Mouse (Mus musculus) Muller cell, postnatal 12 days (primary cell): Measurements from ENCODE around the gene Dennd5b.
"Not testable (repeated sequence)": the region's sequence is repeated elsewhere in the genome, so short reads cannot be mapped to it uniquely, and the experiment has no call there.

Experiments used
- DNase-seq: peaks from one replicate; pipeline ENCODE4 v3.0.0-alpha.2; 2015; ENCODE audit errors: inconsistent ontology term

The Dennd5b gene

DNA sequence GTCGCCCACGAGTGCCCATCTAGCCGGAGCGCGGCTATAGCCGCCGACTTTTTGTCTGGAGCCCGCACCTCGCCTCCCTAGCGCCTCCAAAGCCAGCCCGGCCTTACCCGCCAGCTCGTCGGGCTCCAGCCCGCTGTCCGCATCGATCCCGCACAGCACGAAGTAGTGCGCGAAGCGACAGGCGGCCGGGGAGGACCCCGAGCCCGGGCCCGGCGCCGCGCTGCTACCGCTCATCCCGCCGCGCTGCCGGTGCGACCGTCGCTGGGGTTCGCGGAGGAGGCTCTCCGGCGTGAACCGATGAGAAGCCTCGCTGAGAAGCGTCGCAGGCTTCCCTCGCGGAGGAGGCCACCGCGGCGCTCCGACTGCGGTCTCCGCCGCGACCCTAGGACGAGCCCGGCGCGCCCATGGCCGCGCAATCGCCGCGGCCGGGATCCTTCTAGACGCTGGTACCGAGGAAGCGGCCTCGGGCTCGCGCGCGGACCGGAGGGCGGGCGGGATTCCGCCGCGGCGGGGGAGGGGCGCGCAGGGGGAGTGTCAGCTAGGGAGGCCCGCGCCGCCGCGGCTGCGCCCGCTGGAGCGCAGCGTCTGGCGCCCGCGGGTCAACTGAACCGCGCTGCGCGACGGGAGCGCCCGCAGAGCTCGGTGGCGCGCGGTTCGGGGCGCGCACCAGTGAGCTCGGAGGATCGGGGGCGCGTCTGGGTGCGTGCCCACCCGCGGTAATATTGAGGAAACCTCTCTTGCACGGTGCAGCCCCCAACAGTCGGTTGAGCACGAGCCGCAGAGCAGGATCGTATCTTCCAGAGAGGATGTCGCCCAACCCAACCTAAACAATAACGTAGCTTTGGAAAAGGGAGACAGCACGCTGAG is at the start of gene Dennd5b:
Gene Dennd5b (minus strand): TSS at position 605 of the 867 bp plus-strand sequence.
- DNase-seq = peak; percentile 89

GRCm38 (mm10) chr6:149148436-149149229 is 47.2 kb upstream of the Dennd5b start:
- DNase-seq = no peak

GRCm38 (mm10) chr6:149145143-149145542 is 43.7 kb upstream of the Dennd5b start:
- no peak for DNase-seq

GRCm38 (mm10) chr6:149141393-149142173 is 40.1 kb upstream of the Dennd5b start:
- peak; percentile 91 for DNase-seq

DNA sequence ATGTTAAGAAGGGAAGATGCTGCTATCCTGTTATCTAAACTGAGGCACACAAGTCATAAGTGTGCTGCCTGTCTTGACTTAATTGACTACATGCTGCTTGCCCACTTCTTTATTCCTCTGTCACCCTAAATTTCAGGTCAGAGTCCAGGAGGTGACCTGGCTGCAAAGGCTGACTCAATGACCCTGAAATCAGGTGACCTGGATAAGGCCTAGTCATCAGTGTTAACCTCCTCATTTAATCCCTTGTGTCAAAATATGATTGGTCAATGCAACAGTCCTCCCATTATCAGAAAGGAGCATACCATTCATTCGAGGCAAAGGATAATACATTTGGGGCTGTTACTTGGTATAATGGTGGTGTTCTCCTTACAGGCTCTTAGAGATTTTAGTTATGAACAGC is 38.0 kb upstream of the Dennd5b start, which contains the start of gene Etfbkmt:
Gene Etfbkmt (plus strand): TSS at position 379 of the 400 bp plus-strand sequence.
- no peak for DNase-seq

DNA sequence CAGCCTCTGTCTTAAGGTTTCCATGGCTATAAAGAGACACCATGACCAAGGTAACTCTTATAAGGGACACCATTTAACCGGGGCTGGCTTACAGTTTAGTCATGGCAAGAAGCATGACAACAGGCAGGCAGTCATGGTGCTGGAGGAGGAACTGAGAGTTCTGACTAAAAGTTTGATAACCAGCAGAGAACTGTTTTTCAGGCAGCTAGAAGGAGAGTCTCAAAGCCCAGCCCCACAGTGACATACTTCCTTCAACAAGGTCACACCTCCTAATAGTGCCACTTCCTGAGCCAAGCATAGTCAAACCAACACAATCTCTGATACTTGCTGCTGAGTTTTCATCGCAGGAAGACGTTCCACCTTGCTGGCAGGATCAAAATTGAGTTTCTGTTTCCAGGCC is 37.5 kb upstream of the Dennd5b start:
- no peak for DNase-seq

DNA sequence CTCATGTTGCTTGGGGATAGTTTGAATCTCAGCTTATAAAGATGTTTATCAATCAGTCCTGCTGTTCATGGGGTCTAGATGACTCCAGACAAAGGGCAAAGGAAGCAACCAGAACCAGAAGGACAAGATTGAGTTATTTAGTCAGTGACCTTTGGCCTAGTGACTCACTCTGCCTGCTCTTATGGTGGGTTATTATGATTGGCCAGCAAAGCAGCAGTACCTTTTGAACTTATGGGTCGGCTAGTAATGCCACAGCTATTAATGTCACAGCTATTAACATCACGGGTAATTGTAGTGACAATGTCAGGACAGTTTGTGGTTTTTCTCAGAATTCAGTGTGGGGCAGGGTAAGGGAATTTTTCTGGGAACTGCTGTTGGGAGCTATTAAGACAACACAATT is 36.5 kb upstream of the Dennd5b start:
- DNase-seq = no peak

DNA sequence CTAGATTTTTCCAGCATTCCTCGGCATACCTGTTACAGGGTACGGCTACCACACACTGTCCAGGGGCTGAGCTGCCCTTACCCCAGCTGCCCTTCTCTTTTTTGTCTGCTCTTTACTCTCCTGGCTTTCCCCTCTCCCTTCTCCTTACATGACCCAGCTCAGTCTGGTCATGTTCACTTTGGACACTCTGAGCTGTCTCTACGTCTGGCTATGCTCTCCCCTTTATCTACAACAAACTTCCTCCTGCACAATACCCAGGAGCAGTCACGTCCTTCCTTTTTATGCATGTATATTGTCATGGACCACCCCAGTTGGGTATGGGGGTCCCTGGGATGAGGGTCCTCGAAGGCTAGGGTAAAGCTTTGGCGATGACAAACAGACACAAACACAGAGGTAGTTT is 34.2 kb upstream of the Dennd5b start:
- DNase-seq = no peak

DNA sequence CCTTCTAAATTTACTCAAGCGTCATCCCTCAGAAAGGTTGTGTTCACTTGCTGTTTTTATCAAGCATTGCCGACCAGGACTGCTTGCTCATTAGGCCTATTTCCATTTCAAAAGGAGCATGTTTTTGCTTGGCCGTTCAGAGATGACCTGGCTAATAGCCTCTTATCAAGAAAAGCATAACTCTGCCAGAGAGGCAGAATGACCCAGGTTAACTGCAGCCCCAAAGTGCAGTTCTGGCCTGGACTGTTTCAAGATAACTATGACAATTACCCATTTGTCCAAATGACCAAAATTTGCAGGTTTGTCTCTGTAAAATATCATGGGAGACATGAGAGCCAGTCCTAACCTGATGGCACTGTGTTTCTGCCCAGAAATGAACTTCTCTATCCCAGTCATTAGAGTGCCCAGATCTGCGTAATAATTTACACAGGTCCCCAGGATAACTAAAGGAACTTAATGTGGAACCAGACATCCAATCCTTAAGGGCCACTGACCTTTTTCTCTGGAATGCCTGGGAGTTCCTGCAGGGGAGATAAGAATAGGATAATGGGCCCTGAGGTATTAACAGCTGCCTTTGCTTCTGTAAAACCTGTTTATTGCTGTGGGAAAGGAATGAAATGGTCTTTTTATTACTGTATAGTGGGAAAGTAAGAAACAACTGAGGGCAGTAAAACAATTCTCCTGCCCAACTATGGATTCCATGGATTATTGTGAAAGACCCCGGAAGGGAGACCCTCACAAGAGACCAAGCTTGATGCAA is 33.1 kb upstream of the Dennd5b start:
- no peak for DNase-seq

DNA sequence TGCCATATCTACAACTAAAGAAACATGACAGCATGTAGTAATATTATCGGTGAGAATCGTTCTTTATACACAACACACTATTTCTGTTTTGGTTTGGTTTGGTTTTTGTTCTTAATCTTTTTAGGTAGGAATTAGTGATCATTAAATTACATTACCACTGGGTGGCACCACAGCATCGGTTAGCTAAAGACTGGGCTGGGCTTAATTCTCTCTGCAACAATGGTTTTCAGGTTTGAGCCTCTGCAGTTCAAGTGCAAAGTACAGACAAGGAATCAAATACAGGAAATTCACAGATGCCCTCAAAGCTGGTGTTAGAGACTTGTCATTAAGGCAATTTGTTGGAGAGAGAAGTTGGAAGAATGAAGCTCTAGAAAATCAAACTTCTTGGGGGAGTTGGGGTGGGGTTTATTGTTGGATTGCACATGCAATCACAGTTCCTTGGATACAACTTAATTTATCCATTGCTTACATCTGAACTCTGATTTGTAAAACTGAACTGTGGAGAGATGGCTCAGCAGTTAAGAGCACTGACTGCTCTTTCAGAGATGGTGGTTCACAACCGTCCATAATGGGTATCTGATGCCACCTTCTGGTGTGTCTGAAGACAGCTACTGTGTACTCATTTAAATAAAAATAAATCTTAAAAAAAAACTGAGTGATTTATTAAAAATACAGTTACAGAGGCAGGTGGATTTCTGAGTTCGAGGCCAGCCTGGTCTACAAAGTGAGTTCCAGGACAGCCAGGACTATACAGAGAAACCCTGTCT is 31.0 kb upstream of the Dennd5b start:
- DNase-seq = peak; percentile 70

GRCm38 (mm10) chr6:149131111-149131510 is 29.6 kb upstream of the Dennd5b start:
- peak; percentile 57 for DNase-seq

DNA sequence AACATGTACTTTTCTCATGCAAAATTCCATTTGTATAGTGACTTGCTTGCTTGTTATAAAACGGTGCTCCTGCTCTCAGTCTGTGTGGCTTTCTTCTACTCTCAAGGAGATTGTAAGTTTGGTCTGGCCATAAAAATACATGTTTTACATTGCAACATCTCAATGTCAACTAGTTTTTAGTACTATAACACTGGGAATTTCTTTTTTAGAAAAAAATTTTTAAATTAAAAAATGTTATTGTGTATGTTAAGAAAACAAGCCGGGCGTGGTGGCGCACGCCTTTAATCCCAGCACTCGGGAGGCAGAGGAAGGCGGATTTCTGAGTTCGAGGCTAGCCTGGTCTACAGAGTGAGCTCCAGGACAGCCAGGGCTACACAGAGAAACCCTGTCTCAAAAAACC is 28.4 kb upstream of the Dennd5b start, which contains the start of gene Gm10203:
Gene Gm10203 (plus strand): TSS at position 301 of the 400 bp plus-strand sequence.
- DNase-seq = not testable (repeated sequence)

DNA sequence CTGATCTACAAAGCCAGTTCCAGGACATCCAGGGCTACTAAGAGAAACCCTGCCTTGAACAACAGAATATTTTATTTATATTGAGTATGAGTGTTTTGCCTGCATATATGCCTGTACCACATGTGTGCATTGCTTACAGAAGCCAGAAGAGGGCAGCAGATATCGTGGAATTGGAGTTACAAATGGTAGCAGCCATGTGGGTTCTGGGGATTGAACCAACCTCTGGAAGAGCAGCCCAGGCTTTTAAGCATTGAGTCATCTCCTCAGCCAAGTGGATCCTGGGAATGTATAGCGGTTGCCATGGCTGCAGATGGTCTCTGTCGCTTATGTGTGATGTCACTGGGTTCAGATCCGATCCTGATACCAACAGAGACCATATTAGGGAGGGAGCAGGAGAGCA is 25.2 kb upstream of the Dennd5b start:
- no peak for DNase-seq

- no peak for DNase-seq
Observed at GRCm38 (mm10) chr6:149123042-149123441, 21.6 kb upstream of the Dennd5b start.

DNA sequence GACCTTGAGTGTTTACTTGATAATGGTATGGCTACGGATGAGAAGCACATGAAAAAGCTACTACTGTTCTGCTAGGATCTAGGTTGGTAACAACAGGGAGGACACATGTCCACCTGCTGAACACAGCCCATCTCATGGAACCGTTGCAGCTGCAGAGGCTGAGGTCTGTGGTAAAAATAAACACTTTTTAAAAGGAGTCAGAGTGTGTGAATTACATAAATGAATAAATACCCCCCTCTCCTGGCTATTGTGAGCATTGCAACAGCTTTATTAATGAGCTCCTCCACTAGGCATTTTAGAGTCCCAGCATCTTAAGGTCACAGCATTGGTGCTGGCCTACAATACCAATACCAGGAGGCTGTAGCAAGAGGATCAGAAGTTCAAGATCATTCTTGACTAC is 18.4 kb upstream of the Dennd5b start:
- DNase-seq = peak; percentile 52

DNA sequence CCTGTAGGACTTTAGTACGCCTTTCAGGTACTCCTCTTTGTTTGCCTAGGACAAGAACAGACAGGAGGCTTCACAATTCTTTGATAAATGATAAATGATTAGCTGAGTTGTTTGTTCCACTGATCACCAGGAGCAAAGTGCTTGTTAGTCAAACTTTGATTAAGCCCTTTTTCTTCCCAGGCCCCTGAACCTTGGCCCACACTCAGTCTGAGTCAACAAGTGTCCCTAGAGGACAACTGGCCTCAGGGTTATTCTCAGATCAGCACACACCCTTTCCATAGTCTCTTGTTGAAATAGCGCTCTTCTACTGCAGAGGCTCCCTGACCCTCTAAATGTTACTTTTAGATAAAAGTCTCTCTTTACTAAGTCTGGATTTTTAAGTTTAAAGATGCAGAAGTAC is 17.5 kb upstream of the Dennd5b start:
- no peak for DNase-seq

GRCm38 (mm10) chr6:149116992-149117391 is 15.5 kb upstream of the Dennd5b start:
- no peak for DNase-seq

GRCm38 (mm10) chr6:149108909-149109308 is 7.4 kb upstream of the Dennd5b start:
- DNase-seq = no peak

DNA sequence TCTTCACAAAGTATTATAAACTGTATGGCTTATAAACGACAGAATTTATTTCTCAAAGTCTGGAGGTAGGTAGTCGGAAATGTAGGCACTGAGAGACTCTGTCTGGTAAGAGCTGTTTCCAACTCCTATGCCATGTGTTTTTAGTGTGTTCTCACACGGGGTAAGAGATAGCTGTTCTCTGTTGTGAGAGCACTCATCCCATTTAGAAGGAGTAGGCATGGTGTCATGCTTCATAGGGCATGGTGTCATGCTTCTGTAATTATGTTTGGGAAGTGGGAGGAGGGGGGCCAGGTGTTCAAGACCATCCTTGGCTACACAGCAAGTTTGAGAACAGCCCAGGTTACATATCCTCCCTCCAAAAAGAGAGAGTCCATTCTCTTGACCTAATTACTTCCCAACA is 6.1 kb upstream of the Dennd5b start:
- DNase-seq = no peak

DNA sequence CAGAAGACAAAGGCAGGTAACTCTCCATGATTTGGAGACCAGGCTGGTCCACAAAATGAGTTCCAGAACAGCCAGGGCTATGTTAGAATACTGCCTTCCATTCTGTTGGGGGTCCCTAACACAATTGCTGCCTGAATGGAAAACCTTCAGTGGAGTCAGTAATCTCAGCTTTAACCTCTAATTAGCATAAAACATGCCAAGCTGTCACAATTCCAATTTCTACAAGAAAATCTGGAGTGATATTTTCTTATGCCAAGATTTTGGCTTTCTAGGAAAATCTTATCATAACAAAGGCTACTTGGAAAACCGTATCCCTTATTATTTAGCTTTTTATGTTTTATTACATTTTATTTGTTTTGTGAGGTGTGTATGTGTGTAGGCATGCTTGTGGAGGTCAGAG is 2.0 kb upstream of the Dennd5b start:
- no peak for DNase-seq

GRCm38 (mm10) chr6:149101943-149102243 is 413 bp upstream of the Dennd5b start:
- no peak for DNase-seq
